Mouse (Mus musculus): ENCODE results near the gene Slc3a1.

Slc3a1 gene

GRCm38 (mm10) chr17:85028093-85028739 is at the start of gene Slc3a1:
Gene Slc3a1 (plus strand): TSS chr17:85028376.
- in situ Hi-C loops (cut with MboI, MseI), result loop anchor here (5.0 kb wide), 1 partner anchor 59 kb away; no protein-coding TSS in a partner anchor

GRCm38 (mm10) chr17:84981721-84982120 is 46.5 kb upstream of the Slc3a1 start:
- in situ Hi-C loops (cut with MboI, MseI), result no loop called here

- in situ Hi-C loops (cut with MboI, MseI), result no loop called here
Measured at GRCm38 (mm10) chr17:84982735-84983134, 45.4 kb upstream of the Slc3a1 start.

GRCm38 (mm10) chr17:84986368-84986767 is 41.8 kb upstream of the Slc3a1 start:
- in situ Hi-C loops (cut with MboI, MseI), result no loop called here

- in situ Hi-C loops (cut with MboI, MseI), result no loop called here
Measured at GRCm38 (mm10) chr17:84987834-84988410, 40.3 kb upstream of the Slc3a1 start.

GRCm38 (mm10) chr17:84988514-84988913 is 39.7 kb upstream of the Slc3a1 start:
- in situ Hi-C loops (cut with MboI, MseI), result no loop called here

- in situ Hi-C loops (cut with MboI, MseI), result no loop called here
Measured at GRCm38 (mm10) chr17:84995844-84996243, 32.3 kb upstream of the Slc3a1 start.

- in situ Hi-C loops (cut with MboI, MseI), result no loop called here
Measured at GRCm38 (mm10) chr17:84997639-84998038, 30.5 kb upstream of the Slc3a1 start.

GRCm38 (mm10) chr17:84999636-85000035 is 28.5 kb upstream of the Slc3a1 start:
- in situ Hi-C loops (cut with MboI, MseI), result no loop called here

- in situ Hi-C loops (cut with MboI, MseI), result no loop called here
Measured at GRCm38 (mm10) chr17:85013485-85013884, 14.7 kb upstream of the Slc3a1 start.

- in situ Hi-C loops (cut with MboI, MseI), result no loop called here
Measured at GRCm38 (mm10) chr17:85014632-85015031, 13.5 kb upstream of the Slc3a1 start.

GRCm38 (mm10) chr17:85018344-85018743 is 9.8 kb upstream of the Slc3a1 start:
- in situ Hi-C loops (cut with MboI, MseI), result no loop called here

GRCm38 (mm10) chr17:85018794-85019193 is 9.4 kb upstream of the Slc3a1 start:
- in situ Hi-C loops (cut with MboI, MseI), result no loop called here

- in situ Hi-C loops (cut with MboI, MseI), result no loop called here
Measured at GRCm38 (mm10) chr17:85020343-85020742, 7.8 kb upstream of the Slc3a1 start.

- in situ Hi-C loops (cut with MboI, MseI), result no loop called here
Measured at GRCm38 (mm10) chr17:85023247-85024167, 4.7 kb upstream of the Slc3a1 start.

- in situ Hi-C loops (cut with MboI, MseI), result no loop called here
Measured at GRCm38 (mm10) chr17:85024237-85024636, 3.9 kb upstream of the Slc3a1 start.

GRCm38 (mm10) chr17:85025151-85025550 is 3.0 kb upstream of the Slc3a1 start:
- in situ Hi-C loops (cut with MboI, MseI), result loop anchor here (5.0 kb wide), 1 partner anchor 62 kb away; no protein-coding TSS in a partner anchor

GRCm38 (mm10) chr17:85026436-85026835 is 1.7 kb upstream of the Slc3a1 start:
- in situ Hi-C loops (cut with MboI, MseI), result loop anchor here (5.0 kb wide), 1 partner anchor 61 kb away; no protein-coding TSS in a partner anchor

GRCm38 (mm10) chr17:85027247-85027646 is 929 bp upstream of the Slc3a1 start:
- in situ Hi-C loops (cut with MboI, MseI), result loop anchor here (5.0 kb wide), 1 partner anchor 60 kb away; no protein-coding TSS in a partner anchor

GRCm38 (mm10) chr17:85028797-85029196 is 621 bp downstream of the Slc3a1 start:
- in situ Hi-C loops (cut with MboI, MseI), result loop anchor here (5.0 kb wide), 1 partner anchor 59 kb away; no protein-coding TSS in a partner anchor

GRCm38 (mm10) chr17:85030651-85031050 is 2.5 kb downstream of the Slc3a1 start:
- in situ Hi-C loops (cut with MboI, MseI), result no loop called here

- in situ Hi-C loops (cut with MboI, MseI), result no loop called here
Measured at GRCm38 (mm10) chr17:85033087-85033486, 4.9 kb downstream of the Slc3a1 start.
